Mouse (Mus musculus): ENCODE results near the gene Uba7. TPM values are rescaled to one million over a fixed set of nuclear protein-coding genes. Genes with fewer than 3 reads are reported as not detected.

Gene Uba7
- total and polyA plus RNA-seq, 2 experiments from 2014 or later: 1.9 to 5.0 TPM

DNA sequence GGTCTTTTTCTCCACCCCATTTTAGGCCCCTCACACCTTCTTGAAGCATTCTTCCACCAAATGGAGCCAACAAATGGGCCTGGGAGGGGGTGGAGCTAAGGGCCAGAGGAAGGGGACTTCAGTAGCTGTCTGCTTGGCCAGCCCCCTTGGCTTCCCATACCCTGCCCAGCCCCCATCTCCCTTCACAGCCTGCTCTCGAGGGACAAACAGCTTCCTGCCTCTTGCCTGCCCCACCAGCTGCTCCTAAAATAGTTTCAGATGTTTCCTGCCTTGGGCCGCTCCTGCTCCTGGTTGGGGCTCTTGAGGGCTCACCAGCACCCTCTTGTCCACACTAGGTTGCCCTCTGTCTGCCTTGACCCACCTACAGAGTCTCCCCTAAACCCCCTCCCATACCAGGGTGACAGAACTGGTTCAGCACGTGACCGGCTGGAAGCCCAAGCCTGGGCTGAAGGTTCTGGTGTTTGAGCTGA is 8.2 kb downstream of the Uba7 start:
- Histone ChIP-seq H3K36me3 (ENCODE audit: insufficient read depth, low read length) (0 out of 2 replicates have a peak, but pooled peaks cover 3% of the 10 kb centered on the region), H3K4me2 (ENCODE audit: low read depth, low read length, poor library complexity, severe bottlenecking) (0 out of 2 replicates have a peak overlapping the region, but pooled peaks have one; percentile 18), H3K4me1 (ENCODE audit: insufficient read depth, low read length) (peaks cover 6% of the 10 kb centered on the region), H3K27me3 (ENCODE audit: insufficient read depth, low read length) (0 out of 2 replicates have a peak, but pooled peaks cover 4% of the 10 kb centered on the region), H3K9me3 (ENCODE audit: low read length) (no peaks in the 10 kb centered on the region), H3K4me3 (ENCODE audit: low read depth, low read length) (no peak overlapping the region), H3K9ac (replicated peaks; ENCODE audit: low read length, poor library complexity, severe bottlenecking) (no peak overlapping the region), H3K27ac (ENCODE audit: low read depth, low read length) (peak overlapping the region; percentile 34; the same call in 1 of the 2 replicates)
- no peak for TF ChIP-seq CTCF (IDR thresholded peaks at IDR 0.05)
- DNase-seq (ENCODE audit: low spot score): peak; percentile 47
- whole genome bisulfite sequencing: 46% methylated on average over 4 of the region's 4 CpGs
- no peak for ATAC-seq (ENCODE audit: low FRiP score)

DNA sequence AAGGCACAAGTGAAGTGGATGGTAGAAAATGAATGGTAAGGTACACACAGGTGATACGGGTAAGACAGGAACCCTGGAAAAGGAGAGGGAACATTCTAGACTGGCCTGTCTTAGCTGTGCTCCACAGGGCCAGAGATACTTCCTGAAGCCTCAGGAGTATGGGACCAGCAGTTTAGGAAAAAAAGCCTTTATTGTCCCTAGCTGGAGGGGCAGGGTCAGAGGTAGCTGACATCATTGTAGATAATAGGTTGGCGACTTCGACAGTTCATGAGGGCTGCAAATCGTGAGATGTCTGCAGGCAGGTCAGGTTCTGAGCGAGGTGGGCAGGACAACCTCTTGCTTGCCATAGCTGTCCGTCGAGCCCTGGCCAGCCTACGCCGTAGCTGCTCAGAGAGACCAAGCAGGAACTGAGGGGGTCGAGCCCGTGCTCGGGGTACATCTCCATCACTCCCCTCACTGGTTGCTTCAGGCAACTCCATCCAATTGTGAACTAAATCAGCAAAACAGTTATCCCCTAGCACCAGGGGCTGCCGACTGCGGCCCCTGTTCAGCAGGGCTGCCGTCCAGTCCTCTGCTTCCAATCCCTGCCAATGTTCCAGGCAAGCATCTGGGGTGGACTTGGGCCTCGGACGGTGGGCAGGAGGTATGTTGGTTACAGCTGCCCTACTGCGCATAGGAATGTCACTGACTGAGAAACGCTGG is 8.9 kb downstream of the Uba7 start:
- WGBS: 76% methylated on average over 19 of the region's 19 CpGs
- H3K4me3 ChIP-seq (ENCODE audit: low read depth, low read length): peak overlapping the region; percentile 67
- peak overlapping the region; percentile 52; the same call in 1 of the 2 replicates for H3K27ac ChIP-seq (ENCODE audit: low read depth, low read length)
- no peak for DNase-seq (ENCODE audit: low spot score)
- ATAC-seq (ENCODE audit: low FRiP score): no peak
- H3K4me2 ChIP-seq (ENCODE audit: low read depth, low read length, poor library complexity, severe bottlenecking): peak overlapping the region; percentile 69
- no peak for TF ChIP-seq CTCF (IDR thresholded peaks at IDR 0.05)
- H3K9ac ChIP-seq (replicated peaks; ENCODE audit: low read length, poor library complexity, severe bottlenecking): 0 out of 2 replicates have a peak overlapping the region, but pooled peaks have one; percentile 33
- H3K27me3 ChIP-seq (ENCODE audit: insufficient read depth, low read length): 0 out of 2 replicates have a peak, but pooled peaks cover 4% of the 10 kb centered on the region
- H3K9me3 ChIP-seq (ENCODE audit: low read length): no peaks in the 10 kb centered on the region
- 0 out of 2 replicates have a peak, but pooled peaks cover 3% of the 10 kb centered on the region for H3K36me3 ChIP-seq (ENCODE audit: insufficient read depth, low read length)
- peaks cover 6% of the 10 kb centered on the region for H3K4me1 ChIP-seq (ENCODE audit: insufficient read depth, low read length)

DNA sequence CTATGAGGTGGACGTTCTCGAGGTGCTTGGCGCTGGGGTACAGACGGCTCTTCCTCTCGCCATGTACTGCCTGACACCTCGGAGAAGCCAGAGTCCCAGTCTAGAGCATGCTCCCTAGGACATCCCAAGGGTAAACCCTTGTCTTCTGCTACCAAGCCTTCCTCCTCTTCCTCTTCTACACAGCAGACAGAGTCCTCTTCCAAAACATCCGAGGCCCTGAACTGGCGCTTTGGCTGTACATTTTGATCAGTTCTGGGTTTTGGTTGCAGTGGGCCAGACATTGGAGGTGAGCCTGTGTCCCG is 9.4 kb downstream of the Uba7 start:
- peak overlapping the region; percentile 52; the same call in 1 of the 2 replicates for H3K27ac ChIP-seq (ENCODE audit: low read depth, low read length)
- H3K9ac ChIP-seq (replicated peaks; ENCODE audit: low read length, poor library complexity, severe bottlenecking): 0 out of 2 replicates have a peak overlapping the region, but pooled peaks have one; percentile 46

DNA sequence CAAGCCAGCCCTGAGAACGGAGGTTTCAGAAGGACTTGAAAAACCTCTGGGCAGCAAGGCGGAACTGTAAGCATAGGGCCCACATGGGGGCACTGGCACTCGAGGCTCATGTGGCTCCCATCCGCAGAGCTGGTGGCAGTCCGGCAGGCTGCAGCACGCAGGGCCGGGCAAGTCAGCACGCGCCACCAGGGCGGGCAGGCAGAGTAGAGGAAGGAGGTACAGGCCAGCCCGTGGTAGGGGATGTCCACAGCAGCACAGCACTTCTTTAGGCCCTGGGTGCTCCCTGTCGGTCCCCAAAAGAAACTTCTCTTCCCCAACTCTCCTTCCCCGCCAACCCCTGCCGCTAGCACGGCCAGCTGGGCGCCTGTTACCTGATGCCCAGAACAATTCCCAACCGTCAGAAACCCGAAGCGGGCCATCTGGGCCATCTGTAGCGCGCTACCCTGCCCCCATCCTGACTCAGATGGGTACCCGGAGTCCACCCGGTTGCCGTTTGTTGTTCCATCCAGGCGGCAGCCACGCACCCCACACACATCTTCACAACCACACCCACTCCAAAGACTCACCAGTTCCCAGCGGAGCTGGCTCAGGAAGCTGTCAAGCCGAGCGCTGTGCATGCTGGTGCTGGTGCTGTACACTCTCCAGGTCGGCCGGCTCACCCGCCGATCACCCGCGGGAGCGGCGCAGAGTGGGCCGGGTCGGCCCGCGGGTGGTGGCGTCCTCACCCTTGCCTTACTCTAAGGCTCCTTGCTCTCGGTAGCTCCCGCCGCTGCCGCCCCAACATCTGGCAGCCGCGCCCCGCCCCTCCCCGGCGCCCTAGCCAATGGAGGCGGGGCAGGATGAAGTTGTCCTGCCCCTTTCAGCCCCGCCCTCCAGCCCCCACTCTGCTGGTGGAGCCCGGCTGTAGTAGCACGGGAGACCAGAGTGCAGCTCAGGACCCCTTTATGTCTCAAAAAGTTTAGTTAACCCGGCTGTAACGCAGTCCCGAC is 10.1 kb downstream of the Uba7 start, which contains the start of gene Inka1:
Gene Inka1 (minus strand): TSS at position 749 of the 989 bp plus-strand sequence.
- peak; percentile 45 for TF ChIP-seq CTCF (IDR thresholded peaks at IDR 0.05)
- peak within 1 kb of the TSS; percentile 69 for H3K4me2 ChIP-seq (ENCODE audit: low read depth, low read length, poor library complexity, severe bottlenecking)
- peak within 1 kb of the TSS; percentile 67 for H3K4me3 ChIP-seq (ENCODE audit: low read depth, low read length)
- peak within 1 kb of the TSS; percentile 52 for H3K27ac ChIP-seq (ENCODE audit: low read depth, low read length)
- DNase-seq (ENCODE audit: low spot score) (peak; percentile 58), ATAC-seq (ENCODE audit: low FRiP score) (peak; percentile 75)
- H3K9me3 ChIP-seq (ENCODE audit: low read length): no peaks in the 10 kb centered on the region
- peaks cover 6% of the 10 kb centered on the region for H3K4me1 ChIP-seq (ENCODE audit: insufficient read depth, low read length)
- under 1% methylated on average over 49 of the region's 58 CpGs for WGBS
- peak within 1 kb of the TSS; percentile 46 for H3K9ac ChIP-seq (replicated peaks; ENCODE audit: low read length, poor library complexity, severe bottlenecking)
- H3K27me3 ChIP-seq (ENCODE audit: insufficient read depth, low read length): 0 out of 2 replicates have a peak, but pooled peaks cover 4% of the 10 kb centered on the region
- 0 out of 2 replicates have a peak, but pooled peaks cover 3% of the 10 kb centered on the region for H3K36me3 ChIP-seq (ENCODE audit: insufficient read depth, low read length)

More for the DNA sequence above, 9.4 kb downstream of the Uba7 start:
- 0 out of 2 replicates have a peak, but pooled peaks cover 4% of the 10 kb centered on the region for H3K27me3 ChIP-seq (ENCODE audit: insufficient read depth, low read length)
- H3K4me3 ChIP-seq (ENCODE audit: low read depth, low read length): peak overlapping the region; percentile 67
- H3K36me3 ChIP-seq (ENCODE audit: insufficient read depth, low read length): 0 out of 2 replicates have a peak, but pooled peaks cover 3% of the 10 kb centered on the region
- DNase-seq (ENCODE audit: low spot score): no peak
- H3K4me1 ChIP-seq (ENCODE audit: insufficient read depth, low read length): peaks cover 6% of the 10 kb centered on the region
- 71% methylated on average over 9 of the region's 9 CpGs for WGBS
- peak overlapping the region; percentile 69 for H3K4me2 ChIP-seq (ENCODE audit: low read depth, low read length, poor library complexity, severe bottlenecking)
- no peak for ATAC-seq (ENCODE audit: low FRiP score)
- no peaks in the 10 kb centered on the region for H3K9me3 ChIP-seq (ENCODE audit: low read length)
- no peak for TF ChIP-seq CTCF (IDR thresholded peaks at IDR 0.05)

DNA sequence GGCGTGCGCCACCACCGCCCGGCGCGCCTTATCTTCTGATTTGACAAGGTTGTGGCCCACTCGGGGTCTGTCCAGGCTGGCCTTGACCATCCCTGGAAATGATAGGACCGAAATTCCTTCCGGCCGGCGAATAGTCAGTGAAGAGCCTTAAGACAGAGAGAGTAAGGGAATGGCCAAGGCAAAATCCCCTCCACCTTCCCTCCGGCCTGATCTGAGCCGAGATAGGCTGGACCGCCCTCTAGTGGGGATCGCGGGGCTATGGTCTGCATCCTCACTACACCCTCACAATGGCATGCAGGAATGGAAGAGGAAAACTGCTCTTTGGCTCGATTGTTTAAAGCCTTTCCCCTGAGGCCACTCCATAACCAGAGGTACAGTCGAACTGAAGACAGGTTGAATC is 11.1 kb downstream of the Uba7 start:
- H3K27ac ChIP-seq (ENCODE audit: low read depth, low read length): no peak overlapping the region; the same call in 1 of the 2 replicates
- 0 out of 2 replicates have a peak, but pooled peaks cover 3% of the 10 kb centered on the region for H3K36me3 ChIP-seq (ENCODE audit: insufficient read depth, low read length)
- H3K4me1 ChIP-seq (ENCODE audit: insufficient read depth, low read length): peaks cover 6% of the 10 kb centered on the region
- H3K27me3 ChIP-seq (ENCODE audit: insufficient read depth, low read length): 0 out of 2 replicates have a peak, but pooled peaks cover 4% of the 10 kb centered on the region
- H3K4me2 ChIP-seq (ENCODE audit: low read depth, low read length, poor library complexity, severe bottlenecking): peak overlapping the region; percentile 69
- WGBS: 7% methylated on average over 18 of the region's 18 CpGs
- peak; percentile 92 for TF ChIP-seq CTCF (IDR thresholded peaks at IDR 0.05)
- no peak overlapping the region for H3K9ac ChIP-seq (replicated peaks; ENCODE audit: low read length, poor library complexity, severe bottlenecking)
- H3K9me3 ChIP-seq (ENCODE audit: low read length): no peaks in the 10 kb centered on the region
- peak; percentile 47; the same call in 1 of the 2 replicates for ATAC-seq (ENCODE audit: low FRiP score)
- peak overlapping the region; percentile 67 for H3K4me3 ChIP-seq (ENCODE audit: low read depth, low read length)
- peak; percentile 81 for DNase-seq (ENCODE audit: low spot score)

Data from midbrain, postnatal 0 days (tissue).